Mouse (Mus musculus): ENCODE results near the gene Kdm1a.

Gene Kdm1a

DNA sequence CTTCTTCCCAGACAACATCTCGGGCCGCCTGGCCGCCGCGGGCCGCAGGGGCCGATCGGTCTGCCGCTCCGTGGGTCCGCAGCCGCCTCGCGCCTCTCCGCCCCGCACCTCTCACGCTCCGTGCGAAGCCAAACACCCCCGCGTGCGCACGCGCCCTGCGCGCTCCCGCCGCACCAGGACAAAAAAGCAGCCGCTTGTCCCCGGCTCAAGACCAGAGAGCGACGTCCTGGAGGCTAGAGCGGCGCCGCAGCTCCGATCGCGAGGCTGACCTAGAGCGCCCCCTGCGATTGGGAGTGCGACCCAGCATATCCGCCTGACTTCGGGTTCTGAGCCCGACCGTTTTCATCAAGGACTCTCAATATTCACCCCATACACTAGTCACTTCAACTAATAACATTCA, at the start of gene Kdm1a:
Kdm1a (minus strand) TSS at position 156 of the 400 bp plus-strand sequence.
- peak; percentile 98 to 99 for DNase-seq

DNA sequence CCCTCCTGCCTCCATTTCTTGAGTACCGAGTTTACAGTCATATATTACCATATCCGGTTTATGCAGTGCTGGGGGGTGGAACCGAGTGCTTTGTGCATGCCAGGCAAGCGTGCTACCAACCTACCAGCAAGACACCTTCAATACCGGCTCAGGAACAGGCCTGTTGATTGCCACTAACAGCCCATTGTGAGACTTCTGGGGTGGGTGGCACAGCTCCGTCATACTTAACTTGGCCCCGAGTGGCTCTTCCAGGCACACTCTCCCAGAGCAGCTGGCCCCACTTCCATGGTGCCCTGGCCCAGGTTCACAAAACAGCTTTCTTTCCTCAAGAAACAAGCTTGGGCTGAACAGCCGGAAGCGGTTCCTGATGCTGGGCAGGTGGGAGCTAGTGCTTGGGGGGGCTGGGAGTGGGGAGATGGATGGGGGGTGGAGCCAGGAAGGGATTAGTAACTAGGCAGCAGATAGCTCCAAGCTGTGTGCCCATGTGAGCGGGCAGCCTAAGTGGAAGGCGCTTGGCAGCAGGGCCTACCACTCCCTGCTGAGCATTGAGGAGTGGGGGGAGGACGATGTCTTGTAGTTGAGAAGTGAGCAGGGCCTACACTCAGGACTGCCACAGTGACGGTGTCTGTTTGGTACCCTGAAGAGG, 49.5 kb upstream of the Kdm1a start:
- peak in 1 of 2 experiments; percentile 62 for DNase-seq

DNA sequence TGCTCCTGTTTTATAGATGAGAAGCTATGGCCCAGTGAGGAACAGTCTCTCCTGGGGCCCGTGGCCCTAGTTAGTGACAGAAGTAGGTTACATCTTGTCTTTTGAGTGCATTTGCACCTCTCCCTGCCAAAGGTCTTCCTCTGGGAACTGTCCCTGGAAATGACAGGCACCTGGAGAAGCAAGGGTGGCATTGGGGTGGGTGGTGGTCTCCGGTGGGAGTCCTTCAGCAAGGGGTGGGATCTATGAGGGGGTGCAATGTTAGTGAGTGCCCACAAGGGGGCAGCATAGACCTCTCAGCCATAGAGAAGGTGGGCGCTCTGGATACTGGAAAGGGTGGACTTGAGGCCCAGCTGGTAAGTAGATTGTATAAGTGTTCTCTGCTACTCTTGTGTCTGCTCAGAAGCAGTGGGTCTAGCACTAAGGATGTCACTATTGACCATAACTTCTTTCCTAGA, 48.9 kb upstream of the Kdm1a start:
- DNase-seq, result peak; percentile 53 to 59

DNA sequence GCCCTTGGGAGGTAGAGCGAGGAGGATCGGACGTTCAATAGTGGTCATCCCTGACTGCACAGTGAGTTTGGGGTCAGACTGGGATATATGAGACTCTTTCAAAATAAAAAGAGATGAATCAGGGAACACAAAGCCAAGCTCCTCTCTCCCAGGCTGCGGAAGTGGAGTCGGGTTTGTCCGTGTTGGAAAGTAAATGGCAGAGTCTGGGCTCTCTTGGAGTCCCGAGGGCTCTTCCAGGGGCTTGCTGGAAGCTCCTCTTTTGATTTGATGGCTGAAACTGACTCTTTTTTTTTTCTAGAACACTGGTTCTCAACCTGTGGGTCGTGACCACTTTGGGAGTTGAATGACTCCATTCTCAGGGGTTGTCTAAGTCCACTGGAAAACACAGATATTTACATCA, 47.7 kb upstream of the Kdm1a start:
- no peak for DNase-seq

DNA sequence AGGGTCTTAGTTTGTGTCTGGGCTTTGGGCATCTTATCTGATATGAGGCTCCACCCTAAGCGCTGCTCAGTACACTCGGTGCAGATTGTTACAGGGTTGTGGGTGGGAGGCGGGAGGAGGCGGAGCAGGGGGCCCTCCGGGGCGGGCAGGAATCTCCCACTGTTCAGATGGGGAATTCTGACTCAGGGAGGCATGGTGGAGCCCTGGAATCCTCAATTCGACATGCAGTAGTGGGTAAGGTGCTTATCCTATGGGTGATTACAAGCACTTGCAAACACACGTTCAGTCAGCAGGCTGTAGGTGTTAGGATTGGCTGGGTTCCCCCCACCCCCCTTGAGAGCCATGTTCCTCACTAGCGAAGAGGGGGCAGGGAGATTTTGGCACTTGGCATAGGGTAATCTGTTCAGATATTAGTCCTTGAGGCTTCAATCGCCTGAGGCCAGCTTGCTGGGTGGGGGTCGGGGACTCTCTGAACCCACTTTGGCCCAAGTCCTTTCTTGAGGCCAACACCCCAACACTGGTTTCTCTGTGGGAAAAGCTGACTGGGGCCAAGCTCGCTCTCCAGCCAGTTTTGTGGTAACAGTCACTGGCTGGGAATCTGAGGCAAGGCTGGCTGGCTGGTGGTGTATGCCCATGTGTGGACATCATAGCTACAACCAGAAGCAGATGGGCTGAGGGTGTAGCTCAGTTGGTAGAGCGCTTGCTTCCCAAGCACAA, 47.1 kb upstream of the Kdm1a start:
- no peak for DNase-seq

DNA sequence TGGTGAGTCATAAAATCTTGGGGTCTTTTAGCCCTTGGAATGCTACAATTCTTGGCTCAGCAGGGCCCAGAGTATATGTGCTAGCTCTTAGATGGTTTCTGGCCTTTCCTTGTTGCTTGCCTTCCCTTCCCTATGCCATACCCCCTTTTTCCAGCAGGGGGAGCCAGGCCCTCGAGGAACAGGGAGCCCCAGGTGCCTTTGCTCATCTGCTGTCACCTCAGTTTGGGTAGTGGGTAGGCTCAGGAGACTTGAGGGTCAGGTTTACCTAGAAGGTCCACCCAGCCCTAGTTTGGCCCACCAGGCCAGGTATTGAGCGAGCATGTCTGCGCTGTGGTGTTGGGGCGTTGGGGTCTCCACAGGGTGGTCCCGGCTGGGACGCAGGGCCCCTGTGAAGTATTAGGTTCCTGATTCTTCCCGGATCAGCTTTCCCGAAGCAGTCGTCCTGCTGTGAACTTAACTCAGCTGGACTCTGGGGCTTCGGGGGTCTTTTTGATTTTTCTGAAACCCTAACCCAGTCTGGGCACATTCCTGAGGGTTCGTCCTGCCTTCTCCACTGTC, 46.5 kb upstream of the Kdm1a start:
- DNase-seq, result peak; percentile 91 to 94

DNA sequence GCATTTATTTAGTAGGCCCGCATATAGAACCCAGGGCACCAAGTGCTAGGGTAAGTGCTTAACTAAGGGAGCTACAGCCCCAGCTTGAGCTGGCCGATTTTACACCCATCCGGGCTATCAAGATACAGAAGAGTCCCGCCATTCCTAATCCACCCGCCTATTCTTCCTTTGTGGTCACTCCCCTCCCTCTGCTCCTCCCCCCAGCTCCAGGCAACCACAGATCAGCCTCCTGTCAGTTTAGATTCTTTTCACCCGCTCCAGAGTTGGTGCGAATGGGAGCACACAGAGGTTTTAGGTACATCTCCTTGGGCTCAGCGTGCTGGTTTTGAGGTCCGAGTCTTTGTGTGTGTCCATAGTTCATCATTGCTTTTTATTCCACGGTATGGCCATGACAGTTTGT, 36.4 kb upstream of the Kdm1a start:
- DNase-seq, result no peak

DNA sequence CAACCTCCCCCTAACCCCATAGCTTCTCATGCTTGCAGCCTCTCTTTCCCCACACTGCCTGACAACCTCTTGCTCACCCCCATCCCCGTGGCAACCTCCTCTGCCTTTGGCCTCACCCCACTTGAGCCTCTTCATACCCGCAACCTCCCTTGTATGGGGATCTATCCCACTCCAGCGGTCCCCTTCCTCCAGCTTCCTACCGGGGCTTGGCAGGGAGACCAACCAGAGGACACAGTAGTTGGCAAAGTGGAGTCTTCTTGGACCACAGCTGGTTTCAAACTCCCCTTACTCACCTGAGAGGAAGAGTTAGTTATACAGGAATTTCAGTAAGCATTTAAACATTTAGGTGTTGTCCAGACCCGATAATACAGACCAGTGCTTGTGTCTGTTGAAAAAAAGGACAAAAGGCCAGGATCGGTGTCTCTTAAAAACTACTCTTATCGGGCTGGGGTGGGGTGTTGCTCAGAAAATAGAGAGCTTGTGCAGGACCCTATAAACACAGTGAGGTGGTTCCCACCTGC, 35.8 kb upstream of the Kdm1a start:
- no peak for DNase-seq

DNA sequence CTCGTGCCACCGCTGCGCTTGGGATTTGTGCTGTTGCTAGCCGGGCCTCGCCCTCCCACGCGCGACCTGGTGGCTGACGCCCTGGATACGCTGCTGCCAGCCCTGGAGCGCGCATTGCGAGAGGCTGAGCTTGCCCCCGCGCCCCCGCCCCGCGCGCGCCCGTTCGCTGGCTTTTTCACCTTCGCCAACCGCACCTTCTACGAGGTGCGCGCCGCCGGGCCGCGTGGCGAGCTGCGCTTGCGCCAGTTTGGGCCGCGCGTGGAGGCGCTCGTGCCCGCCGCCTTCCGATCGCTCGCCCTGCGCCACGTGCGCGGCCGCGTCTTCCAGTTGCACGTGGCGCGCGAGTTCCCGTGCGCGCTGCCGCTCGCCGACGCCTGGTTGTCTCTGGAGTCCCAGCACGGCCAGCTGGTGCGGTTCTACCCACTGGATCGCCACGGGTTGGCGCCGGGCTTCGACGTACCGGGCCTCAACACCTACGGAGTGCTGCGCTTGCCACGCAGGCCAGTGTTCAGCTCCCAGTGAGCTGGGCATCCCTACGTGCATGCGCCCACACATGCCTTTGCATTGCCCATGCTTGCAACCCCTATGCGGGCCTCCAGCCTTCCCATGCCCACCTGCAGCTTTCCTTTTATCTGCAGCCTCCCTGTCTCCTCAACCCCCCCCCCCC, 35.2 kb upstream of the Kdm1a start:
- DNase-seq, result peak; percentile 66 to 80

DNA sequence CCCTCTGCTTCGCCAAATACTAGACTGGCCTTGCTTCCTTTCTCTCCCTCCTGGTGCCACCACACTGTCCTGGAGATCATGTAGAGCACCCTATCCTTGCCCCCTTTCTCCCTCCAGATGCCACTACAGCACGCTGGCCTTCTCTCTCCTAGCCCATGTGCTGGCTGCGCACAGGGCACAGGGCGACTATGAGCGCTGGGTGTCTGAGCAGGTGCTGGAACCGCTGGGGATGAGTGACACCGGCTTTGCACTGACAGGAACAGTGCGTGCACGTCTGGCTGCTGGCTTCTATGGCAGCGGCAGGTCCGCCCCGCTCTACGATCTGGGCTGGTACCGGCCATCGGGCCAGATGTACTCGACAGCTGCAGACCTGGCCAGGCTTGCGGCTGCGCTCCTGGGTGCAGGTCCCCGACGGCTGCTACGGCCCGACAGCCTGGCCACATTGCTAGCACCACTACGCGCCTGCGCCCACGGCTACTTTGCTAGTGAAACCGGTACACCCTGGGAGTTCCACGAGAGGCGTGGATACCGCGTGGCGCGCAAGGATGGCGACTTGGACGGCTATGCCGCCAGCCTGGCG, 34.5 kb upstream of the Kdm1a start:
- no peak for DNase-seq

DNA sequence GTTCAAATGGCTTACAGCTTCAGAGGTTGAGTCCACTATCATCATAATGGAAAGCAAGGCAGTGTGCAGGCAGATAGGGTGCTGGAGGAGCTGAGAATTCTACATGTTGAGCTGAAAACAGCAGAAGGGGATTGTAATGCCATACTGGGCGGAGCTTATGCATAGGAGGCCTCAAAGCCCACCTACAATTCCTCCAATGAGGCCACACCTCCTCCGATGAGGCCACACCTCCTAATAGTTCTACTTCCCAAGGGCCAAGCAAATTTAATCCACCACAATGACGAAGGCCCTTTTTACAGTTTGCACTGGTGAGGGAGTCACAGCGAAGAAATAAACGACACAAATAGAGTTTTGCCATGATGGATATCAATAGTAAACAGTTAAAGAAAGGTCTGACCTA, 34.0 kb upstream of the Kdm1a start:
- DNase-seq, result no peak

DNA sequence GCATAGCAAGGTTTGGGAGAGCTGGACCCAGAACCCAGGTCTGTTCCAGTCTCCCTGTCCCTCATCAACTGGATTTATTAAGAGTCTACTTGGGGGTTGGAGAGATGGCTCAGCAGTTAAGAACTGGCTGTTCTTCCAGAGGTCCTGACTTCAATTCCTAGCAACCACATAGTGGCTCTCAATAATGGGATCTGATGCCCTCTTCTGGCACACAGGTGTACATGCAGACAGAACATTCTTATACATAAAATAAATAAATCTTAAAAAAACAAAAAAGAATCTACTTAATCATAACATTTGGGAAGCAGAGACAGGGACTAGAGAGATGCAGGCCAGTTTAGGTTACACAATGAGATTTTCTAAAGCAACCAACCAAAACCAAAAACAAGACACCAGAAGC, 33.5 kb upstream of the Kdm1a start:
- no peak for DNase-seq

DNA sequence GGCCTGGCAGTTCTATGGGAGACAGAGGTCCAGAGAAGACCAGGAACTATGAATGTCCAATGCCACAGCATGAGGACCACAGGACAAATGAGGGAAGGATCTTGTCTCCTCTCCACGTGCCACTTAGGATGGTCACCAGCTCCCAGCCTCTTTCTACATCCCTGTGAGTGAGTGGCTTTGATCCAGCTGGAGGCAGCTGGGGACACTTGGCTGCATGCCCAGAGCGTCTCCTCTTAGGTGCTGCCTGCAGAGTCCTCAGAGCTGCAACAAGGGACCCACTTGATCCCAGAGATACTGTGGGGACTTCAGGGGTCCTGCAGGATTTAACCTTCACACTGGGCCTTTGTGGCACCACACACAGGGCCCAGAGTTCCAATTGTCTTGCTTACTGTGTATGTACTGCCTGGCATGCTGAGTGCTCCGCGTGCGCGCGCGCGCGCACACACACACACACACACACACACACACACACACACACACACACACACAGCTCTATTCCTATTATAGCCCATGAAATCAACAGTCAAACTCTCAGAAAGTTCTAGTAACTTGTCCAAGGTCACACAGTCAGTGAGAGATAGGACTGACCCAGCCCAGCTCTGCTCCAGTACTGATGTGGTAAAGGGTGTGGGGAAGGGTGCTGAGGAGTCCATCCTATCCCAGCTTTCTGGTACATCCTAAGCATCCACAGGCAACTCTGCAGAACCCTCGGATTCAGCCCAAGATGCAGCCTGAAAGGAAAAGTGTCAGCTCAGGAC, 28.9 kb upstream of the Kdm1a start:
- DNase-seq, result peak in 1 of 2 experiments; percentile 58

DNA sequence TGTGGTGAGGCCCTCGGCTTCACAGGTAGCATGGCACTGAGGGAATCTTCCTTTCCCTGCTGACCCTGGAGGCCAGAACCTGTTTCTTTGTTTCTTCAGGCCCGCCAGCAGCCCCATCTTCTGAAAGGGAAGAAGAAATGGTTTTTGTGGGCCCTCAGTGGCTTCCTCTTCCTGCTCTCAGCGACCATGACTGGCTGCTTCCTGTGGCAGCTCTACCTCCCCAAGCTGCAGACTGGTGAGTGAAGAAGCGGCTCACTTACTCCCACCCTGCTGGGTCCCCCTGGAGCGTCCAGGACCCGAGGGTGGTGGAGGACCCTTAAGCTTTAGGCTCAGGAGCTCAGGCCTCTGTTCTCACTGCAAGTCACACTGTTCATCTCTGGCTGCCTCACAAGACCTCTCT, 24.1 kb upstream of the Kdm1a start:
- no peak for DNase-seq

DNA sequence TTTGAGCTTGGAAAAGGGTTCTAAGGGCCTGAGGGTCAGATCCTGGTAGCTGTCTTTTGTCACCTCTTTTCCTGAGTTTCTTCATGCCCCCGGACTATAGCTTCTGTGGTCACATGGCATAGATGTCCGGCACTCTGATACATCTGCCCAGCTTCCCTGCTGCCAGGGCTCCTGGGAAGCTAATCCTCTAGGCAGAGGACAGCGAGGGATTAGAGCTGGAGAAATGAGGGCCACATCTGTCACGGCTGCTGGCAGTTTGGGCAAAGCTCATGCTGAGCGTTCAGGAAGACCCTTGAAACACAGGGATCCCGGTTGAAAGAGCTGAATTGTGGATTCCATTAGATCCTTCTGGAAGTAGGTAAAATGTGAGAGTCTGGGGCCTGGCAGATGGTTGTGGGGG, 19.9 kb upstream of the Kdm1a start, which contains the start of gene Lactbl1:
Lactbl1 (plus strand) TSS at position 234 of the 400 bp plus-strand sequence.
- no peak for DNase-seq

DNA sequence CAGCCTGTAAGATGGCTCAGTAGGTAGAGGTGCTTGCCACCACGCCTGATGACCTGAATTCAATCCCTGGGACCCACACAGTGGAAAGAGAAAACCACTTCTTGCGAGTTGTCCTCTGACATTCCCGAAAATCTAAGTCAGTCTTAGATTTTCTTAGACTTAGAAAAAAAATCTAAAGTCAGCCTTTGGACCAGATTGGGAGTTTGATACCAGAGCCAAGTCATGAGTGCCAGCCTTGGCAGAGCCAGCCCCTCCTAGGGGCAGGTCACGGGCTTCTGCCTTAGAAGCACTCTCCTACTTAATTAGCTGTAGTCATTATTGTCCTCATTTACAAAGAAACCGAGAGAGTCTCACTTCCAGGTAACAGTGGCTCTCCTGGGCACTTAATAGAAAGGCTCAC, 19.4 kb upstream of the Kdm1a start:
- DNase-seq, result no peak

DNA sequence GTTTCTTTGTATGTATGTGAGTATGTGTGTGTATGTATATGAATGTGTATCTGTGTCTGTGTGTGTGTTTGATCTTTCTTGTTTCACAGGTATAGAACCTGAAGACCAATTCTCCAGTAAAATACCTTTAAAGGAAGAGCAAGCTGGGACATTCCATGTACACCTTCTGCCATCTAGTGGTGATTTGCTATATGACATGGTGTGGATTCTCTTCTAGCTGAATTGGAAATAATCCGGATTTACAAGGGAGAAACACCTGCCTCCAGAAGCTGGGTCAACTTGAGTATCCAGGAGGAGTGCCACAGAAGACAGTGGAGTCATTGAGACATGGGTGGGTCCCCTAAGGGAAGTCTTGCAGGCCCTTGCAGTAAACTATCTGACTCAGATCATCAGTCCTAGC, 18.8 kb upstream of the Kdm1a start:
- peak; percentile 35 to 63 for DNase-seq

DNA sequence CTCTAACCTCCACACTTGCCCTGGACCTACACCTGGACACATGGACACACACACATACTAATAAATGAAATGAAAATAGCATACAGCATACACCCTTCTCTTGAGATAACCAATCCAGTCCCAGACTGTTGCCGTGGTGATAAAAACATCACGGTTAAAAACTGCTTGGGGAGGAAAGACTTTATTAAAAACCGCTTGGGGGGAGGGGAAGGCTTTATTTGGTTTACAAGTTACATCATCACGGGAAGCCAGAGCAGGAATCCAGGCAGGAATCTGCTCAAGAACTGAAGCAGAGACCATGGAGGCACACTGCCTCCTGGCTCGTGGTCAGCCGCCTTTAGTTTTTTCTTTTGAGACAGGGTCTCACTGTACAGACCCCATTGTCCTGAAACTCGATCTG, 11.1 kb upstream of the Kdm1a start:
- DNase-seq, result no peak

DNA sequence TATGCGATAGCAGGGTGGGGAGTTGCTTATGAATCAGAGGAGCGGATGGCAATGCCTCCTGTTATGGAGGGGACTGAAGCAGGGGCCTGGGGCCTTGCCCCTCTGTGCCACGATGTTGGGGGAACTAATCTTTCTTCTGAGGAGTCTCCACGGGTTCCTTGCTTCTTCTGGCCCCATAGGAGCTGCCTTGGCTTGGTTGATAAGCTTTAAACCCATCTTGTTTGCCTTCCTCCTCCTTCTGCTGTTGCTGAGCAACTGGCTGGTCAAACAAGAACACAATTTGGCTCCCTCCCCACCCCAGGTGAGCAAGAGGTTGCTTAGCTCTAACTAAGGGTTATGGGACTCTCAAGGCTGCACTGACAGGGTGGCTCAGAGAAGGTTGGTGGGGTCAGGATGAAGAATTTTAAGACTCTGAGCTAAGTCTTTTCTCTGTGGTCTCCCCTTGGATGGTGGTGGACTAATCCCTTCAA, 7.9 kb upstream of the Kdm1a start, which contains the start of gene Tex46:
Tex46 (plus strand) TSS at position 51 of the 470 bp plus-strand sequence.
- DNase-seq, result no peak

DNA sequence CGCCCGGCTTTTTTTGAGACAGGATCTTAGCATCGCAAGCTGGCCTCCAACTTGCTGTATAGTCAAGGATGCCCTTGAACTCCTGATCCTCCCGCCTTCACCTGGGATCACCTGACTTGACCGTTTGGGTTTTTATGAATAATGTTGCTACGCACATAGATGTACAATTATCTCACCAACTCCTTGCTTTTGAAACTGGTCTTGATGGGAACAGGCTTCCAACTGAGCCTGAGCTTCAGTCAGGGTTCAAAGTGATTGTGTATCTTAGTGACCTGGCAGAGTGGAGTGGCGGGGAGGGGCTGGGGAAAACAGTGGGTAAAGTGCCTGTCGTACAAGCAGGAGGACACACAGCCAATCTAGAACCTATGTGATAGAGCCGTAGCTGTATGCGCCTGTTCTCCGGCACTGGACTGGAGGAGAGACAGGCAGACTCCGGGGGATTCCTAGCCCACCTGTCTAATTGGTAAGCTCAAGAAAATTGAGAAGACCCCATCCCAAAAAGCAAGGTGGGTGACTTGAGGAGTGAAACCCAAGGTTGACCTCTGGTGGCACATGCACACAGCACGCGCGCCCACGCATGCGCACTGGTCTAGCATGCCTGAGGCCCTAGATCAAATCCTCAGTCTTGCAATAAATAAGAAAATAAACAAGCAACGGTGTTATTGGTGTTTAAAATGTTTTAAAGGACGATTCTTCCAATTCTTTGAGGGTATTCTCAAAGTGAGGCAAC, 3.4 kb upstream of the Kdm1a start:
- no peak for DNase-seq

DNA sequence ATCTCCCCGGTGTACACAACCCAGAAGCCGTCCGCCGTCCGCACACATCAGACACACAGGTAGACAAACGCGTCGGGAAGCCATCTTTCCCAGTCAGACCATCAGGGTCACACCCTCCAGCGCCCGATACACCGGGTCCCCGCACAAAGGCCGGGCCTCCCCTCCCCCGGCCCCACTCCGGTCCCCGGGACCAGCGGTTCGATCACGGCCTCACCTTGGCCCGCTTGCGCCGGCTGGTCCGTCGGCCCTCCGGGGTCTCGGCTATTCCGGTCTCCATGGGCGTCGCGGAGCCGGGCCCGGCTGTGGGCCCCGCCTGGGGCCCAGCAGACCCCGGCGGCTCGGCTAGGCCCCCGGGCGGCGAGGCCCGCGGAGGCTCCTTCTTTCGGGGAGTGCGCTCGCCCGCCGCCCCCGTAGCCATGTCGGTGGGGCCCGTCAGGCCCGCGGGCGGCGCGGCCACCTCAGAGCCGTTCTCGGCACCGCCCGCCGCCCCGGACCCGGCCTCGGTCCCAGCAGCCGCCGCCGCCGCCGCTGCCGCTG, 437 bp downstream of the Kdm1a start:
- peak; percentile 62 to 70 for DNase-seq

All from cerebellum, postnatal 25 days (tissue).